Mouse (Mus musculus): ENCODE measurements around the gene Tmc6. TPM values are rescaled to one million over a fixed set of nuclear protein-coding genes. Genes with fewer than 3 reads are reported as not detected.
"Not testable (repeated sequence)": the region's sequence is repeated elsewhere in the genome, so short reads cannot be mapped to it uniquely, and the experiment has no call there.

Tmc6 gene
- polyA plus RNA-seq, 1 experiment from 2014 or later: 27.2 TPM

- H3K4me1 ChIP-seq (ENCODE audit: control insufficient read depth, insufficient read depth, low read length); H3K9ac ChIP-seq (ENCODE audit: low read depth, low read length); H3K27me3 ChIP-seq (ENCODE audit: control insufficient read depth, insufficient read depth, low read length); H3K4me2 ChIP-seq (replicated peaks; ENCODE audit: low read depth, low read length); H3K9me3 ChIP-seq (ENCODE audit: control insufficient read depth, low read length); H3K27ac ChIP-seq (ENCODE audit: low read depth, low read length); ATAC-seq (ENCODE audit: low FRiP score, low TSS enrichment); H3K4me3 ChIP-seq (ENCODE audit: low read length): not testable (repeated sequence)
- H3K36me3 ChIP-seq (ENCODE audit: control insufficient read depth, insufficient read depth, low read length): peaks cover 78% of the 10 kb centered on the region
- 83% methylated on average over 9 of the region's 9 CpGs for WGBS
Measured at GRCm38 (mm10) chr11:117815850-117816249, 33.9 kb upstream of the Tmc6 start.

- H3K4me3 ChIP-seq (ENCODE audit: low read length): no peak overlapping the region
- no peak overlapping the region for H3K27ac ChIP-seq (ENCODE audit: low read depth, low read length)
- no peak for ATAC-seq (ENCODE audit: low FRiP score, low TSS enrichment)
- H3K4me1 ChIP-seq (ENCODE audit: control insufficient read depth, insufficient read depth, low read length): peaks cover 9% of the 10 kb centered on the region
- H3K9me3 ChIP-seq (ENCODE audit: control insufficient read depth, low read length): no peaks in the 10 kb centered on the region
- H3K4me2 ChIP-seq (replicated peaks; ENCODE audit: low read depth, low read length): no peak overlapping the region
- H3K36me3 ChIP-seq (ENCODE audit: control insufficient read depth, insufficient read depth, low read length): peaks cover 69% of the 10 kb centered on the region
- H3K9ac ChIP-seq (ENCODE audit: low read depth, low read length): no peak overlapping the region
- H3K27me3 ChIP-seq (ENCODE audit: control insufficient read depth, insufficient read depth, low read length): no peaks in the 10 kb centered on the region
- 92% methylated on average over 6 of the region's 6 CpGs for WGBS
Measured at GRCm38 (mm10) chr11:117814704-117815366, 32.8 kb upstream of the Tmc6 start.

DNA sequence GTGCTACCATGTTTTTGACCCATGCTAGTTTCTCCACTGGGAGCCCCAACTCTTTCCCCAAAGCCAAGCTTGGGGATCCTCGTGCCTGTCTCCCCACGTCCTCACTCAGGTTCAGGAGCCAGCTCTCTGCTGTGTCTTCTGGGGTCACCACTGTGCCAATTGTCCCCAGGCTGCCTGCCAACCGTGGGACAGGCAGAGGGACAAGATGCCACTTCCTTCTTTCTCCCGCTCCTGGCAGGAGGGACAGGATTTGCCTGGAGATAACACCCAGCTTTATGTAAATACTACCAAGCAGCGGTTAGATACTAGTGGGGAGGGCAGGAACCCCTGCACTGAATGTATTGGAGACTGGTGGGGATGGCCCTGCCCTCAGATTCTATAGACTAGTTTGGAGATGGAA, 31.9 kb upstream of the Tmc6 start:
- Histone ChIP-seq H3K36me3 (ENCODE audit: control insufficient read depth, insufficient read depth, low read length) (peaks cover 59% of the 10 kb centered on the region), H3K4me1 (ENCODE audit: control insufficient read depth, insufficient read depth, low read length) (peaks cover 13% of the 10 kb centered on the region), H3K9ac (ENCODE audit: low read depth, low read length) (no peak overlapping the region), H3K27ac (ENCODE audit: low read depth, low read length) (no peak overlapping the region), H3K27me3 (ENCODE audit: control insufficient read depth, insufficient read depth, low read length) (no peaks in the 10 kb centered on the region), H3K4me3 (ENCODE audit: low read length) (no peak overlapping the region), H3K9me3 (ENCODE audit: control insufficient read depth, low read length) (no peaks in the 10 kb centered on the region), H3K4me2 (replicated peaks; ENCODE audit: low read depth, low read length) (no peak overlapping the region)
- no peak for ATAC-seq (ENCODE audit: low FRiP score, low TSS enrichment)
- WGBS: 88% methylated on average over 5 of the region's 5 CpGs

GRCm38 (mm10) chr11:117810401-117811046, 28.5 kb upstream of the Tmc6 start:
- 0% methylated on average over 21 of the region's 21 CpGs for WGBS
- Histone ChIP-seq H3K4me2 (replicated peaks; ENCODE audit: low read depth, low read length) (peak overlapping the region; percentile 93), H3K4me1 (ENCODE audit: control insufficient read depth, insufficient read depth, low read length) (peaks cover 14% of the 10 kb centered on the region), H3K9ac (ENCODE audit: low read depth, low read length) (peak overlapping the region; percentile 72), H3K27ac (ENCODE audit: low read depth, low read length) (peak overlapping the region; percentile 44; the same call in 1 of the 2 replicates), H3K27me3 (ENCODE audit: control insufficient read depth, insufficient read depth, low read length) (no peaks in the 10 kb centered on the region), H3K9me3 (ENCODE audit: control insufficient read depth, low read length) (no peaks in the 10 kb centered on the region), H3K4me3 (ENCODE audit: low read length) (peak overlapping the region; percentile 75), H3K36me3 (ENCODE audit: control insufficient read depth, insufficient read depth, low read length) (peaks cover 29% of the 10 kb centered on the region)
- ATAC-seq (ENCODE audit: low FRiP score, low TSS enrichment): peak; percentile 87

DNA sequence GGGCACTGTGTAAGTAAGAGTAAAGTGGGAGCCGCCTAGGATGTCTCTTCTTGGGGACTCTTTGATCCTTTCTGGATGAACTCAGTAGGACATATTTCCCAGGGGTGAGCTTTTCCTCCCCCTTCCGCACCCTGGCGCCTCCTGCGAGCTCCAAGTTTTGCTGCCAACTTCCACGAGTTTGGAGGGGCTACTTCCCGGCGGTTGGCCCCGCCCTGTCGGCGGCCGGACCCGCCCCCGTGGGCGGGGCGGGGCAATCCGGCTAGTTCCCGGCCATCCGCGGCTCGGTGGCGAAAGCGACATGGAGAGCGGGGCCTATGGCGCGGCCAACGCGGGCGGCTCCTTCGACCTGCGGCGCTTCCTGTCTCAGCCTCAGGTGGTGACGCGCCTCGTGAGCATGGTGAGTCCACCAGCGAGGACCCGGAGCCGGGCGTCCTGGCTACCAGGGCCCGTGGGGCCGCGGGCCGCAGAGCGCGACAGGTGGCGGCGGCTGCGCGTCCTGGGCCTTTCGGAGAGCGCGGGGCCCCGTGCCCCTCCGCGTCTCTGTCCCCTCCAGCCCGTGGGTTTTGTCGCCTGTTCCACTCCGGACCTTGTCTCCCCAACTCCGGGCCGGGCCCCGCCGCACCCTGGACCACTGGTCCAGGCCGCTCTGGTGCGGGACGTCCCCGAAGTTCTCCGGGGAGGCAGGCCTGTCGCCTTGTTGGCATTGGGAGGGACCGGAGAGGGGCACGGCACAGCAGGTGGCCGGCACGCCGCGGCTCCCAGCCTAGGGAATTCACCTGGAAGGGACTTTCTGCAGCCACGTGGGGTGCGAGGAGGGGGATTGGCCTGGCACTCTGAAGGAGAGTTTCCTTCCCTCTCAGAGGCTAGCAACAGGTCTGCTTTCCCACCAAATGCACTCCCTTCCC, 27.7 kb upstream of the Tmc6 start, which contains the start of the genes Gm20708 and Syngr2:
Gene Gm20708 (plus strand): TSS at position 262 of the 905 bp plus-strand sequence.
Gene Syngr2 (plus strand): TSS at position 262 of the 905 bp plus-strand sequence.
- Histone ChIP-seq H3K27ac (ENCODE audit: low read depth, low read length) (peak within 1 kb of the TSS; percentile 44; the same call in 1 of the 2 replicates), H3K27me3 (ENCODE audit: control insufficient read depth, insufficient read depth, low read length) (no peaks in the 10 kb centered on the region), H3K36me3 (ENCODE audit: control insufficient read depth, insufficient read depth, low read length) (peaks cover 22% of the 10 kb centered on the region; the same call in 1 of the 2 replicates), H3K4me2 (replicated peaks; ENCODE audit: low read depth, low read length) (peak within 1 kb of the TSS; percentile 93), H3K9ac (ENCODE audit: low read depth, low read length) (peak within 1 kb of the TSS; percentile 72), H3K9me3 (ENCODE audit: control insufficient read depth, low read length) (no peaks in the 10 kb centered on the region), H3K4me1 (ENCODE audit: control insufficient read depth, insufficient read depth, low read length) (peaks cover 14% of the 10 kb centered on the region), H3K4me3 (ENCODE audit: low read length) (peak within 1 kb of the TSS; percentile 75)
- under 1% methylated on average over 73 of the region's 75 CpGs for WGBS
- peak; percentile 78 for ATAC-seq (ENCODE audit: low FRiP score, low TSS enrichment)

GRCm38 (mm10) chr11:117806781-117807180, 24.8 kb upstream of the Tmc6 start:
- Histone ChIP-seq H3K4me2 (replicated peaks; ENCODE audit: low read depth, low read length) (no peak overlapping the region), H3K27ac (ENCODE audit: low read depth, low read length) (no peak overlapping the region), H3K4me1 (ENCODE audit: control insufficient read depth, insufficient read depth, low read length) (peaks cover 14% of the 10 kb centered on the region), H3K4me3 (ENCODE audit: low read length) (no peak overlapping the region), H3K9ac (ENCODE audit: low read depth, low read length) (no peak overlapping the region), H3K27me3 (ENCODE audit: control insufficient read depth, insufficient read depth, low read length) (no peaks in the 10 kb centered on the region), H3K9me3 (ENCODE audit: control insufficient read depth, low read length) (no peaks in the 10 kb centered on the region), H3K36me3 (ENCODE audit: control insufficient read depth, insufficient read depth, low read length) (no peaks in the 10 kb centered on the region)
- 95% methylated on average over 6 of the region's 6 CpGs for WGBS
- no peak for ATAC-seq (ENCODE audit: low FRiP score, low TSS enrichment)

DNA sequence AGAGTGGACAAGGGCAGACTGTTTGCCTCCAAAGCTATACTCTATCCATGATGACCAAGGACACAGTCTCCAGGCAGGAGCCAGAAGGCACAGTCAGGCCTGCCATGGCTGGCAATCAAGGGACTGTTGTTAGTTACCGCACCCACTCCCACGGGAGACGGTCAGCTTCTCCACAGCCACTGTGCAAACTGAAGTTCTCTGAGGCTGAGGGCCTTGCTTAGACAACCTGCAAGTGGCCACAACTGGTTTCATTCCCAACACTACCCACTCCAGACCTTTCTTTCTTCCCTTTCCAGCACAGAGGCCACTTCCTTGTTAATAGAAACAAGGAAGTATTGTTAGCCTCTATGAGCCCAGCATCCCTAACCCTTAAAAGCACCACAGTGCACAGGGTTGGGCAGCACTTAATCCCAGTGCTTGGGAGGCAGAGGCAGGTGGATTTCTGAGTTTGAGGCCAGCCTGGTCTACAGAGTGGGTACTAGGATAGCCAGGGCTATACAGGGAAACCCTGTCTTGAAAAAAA, 21.2 kb upstream of the Tmc6 start:
- WGBS: 100% methylated on average over 3 of the region's 3 CpGs
- ATAC-seq (ENCODE audit: low FRiP score, low TSS enrichment): no peak
- H3K9me3 ChIP-seq (ENCODE audit: control insufficient read depth, low read length): no peaks in the 10 kb centered on the region
- no peak overlapping the region for H3K4me2 ChIP-seq (replicated peaks; ENCODE audit: low read depth, low read length)
- no peak overlapping the region for H3K27ac ChIP-seq (ENCODE audit: low read depth, low read length)
- no peaks in the 10 kb centered on the region for H3K36me3 ChIP-seq (ENCODE audit: control insufficient read depth, insufficient read depth, low read length)
- H3K9ac ChIP-seq (ENCODE audit: low read depth, low read length): no peak overlapping the region
- no peaks in the 10 kb centered on the region for H3K27me3 ChIP-seq (ENCODE audit: control insufficient read depth, insufficient read depth, low read length)
- no peaks in the 10 kb centered on the region for H3K4me1 ChIP-seq (ENCODE audit: control insufficient read depth, insufficient read depth, low read length)
- no peak overlapping the region for H3K4me3 ChIP-seq (ENCODE audit: low read length)

- H3K4me3 ChIP-seq (ENCODE audit: low read length): no peak overlapping the region
Measured at GRCm38 (mm10) chr11:117801650-117802049, 19.7 kb upstream of the Tmc6 start.

More at GRCm38 (mm10) chr11:117801650-117802049, 19.7 kb upstream of the Tmc6 start:
- no peaks in the 10 kb centered on the region for H3K27me3 ChIP-seq (ENCODE audit: control insufficient read depth, insufficient read depth, low read length)
- no peaks in the 10 kb centered on the region for H3K4me1 ChIP-seq (ENCODE audit: control insufficient read depth, insufficient read depth, low read length)
- no peaks in the 10 kb centered on the region for H3K9me3 ChIP-seq (ENCODE audit: control insufficient read depth, low read length)
- no peak overlapping the region for H3K27ac ChIP-seq (ENCODE audit: low read depth, low read length)
- 37% methylated on average over 7 of the region's 7 CpGs for WGBS
- ATAC-seq (ENCODE audit: low FRiP score, low TSS enrichment): no peak
- H3K9ac ChIP-seq (ENCODE audit: low read depth, low read length): no peak overlapping the region
- H3K4me2 ChIP-seq (replicated peaks; ENCODE audit: low read depth, low read length): no peak overlapping the region
- H3K36me3 ChIP-seq (ENCODE audit: control insufficient read depth, insufficient read depth, low read length): no peaks in the 10 kb centered on the region
